Mouse (Mus musculus) gastrocnemius, adult 2 months (tissue): ENCODE results near the gene Rdm1. TPM values are rescaled to one million over a fixed set of nuclear protein-coding genes. Genes with fewer than 3 reads are reported as not detected.
"Not testable (repeated sequence)": the region's sequence is repeated elsewhere in the genome, so short reads cannot be mapped to it uniquely, and the experiment has no call there.

Source experiments
- DNase-seq: peaks from one replicate; pipeline ENCODE4 v3.0.0; 2022
- H3K27ac ChIP-seq: fragments of 200-600 bp; 2 replicates; pipeline ENCODE4 v1.8.1; 2022; ENCODE audit warnings: mild to moderate bottlenecking
- H3K4me3 ChIP-seq: fragments of 200-600 bp; 2 replicates; pipeline ENCODE4 v1.8.1; 2022; ENCODE audit warnings: mild to moderate bottlenecking, moderate library complexity
- CTCF ChIP-seq: fragments of 200-600 bp; IDR thresholded peaks from 2 replicates; pipeline ENCODE4 v1.8.1; 2022; ENCODE audit warnings: antibody characterized with exemption, mild to moderate bottlenecking, moderate library complexity
- intact Hi-C: fragments of 180-260 bp; cut with DNase I; formaldehyde crosslinking; loops from one replicate; pipeline ENCODE4 v1.15.1; 2025
- long read RNA-seq, 2 experiments: library from polyadenylated mRNA; stranded (forward); transcript quantifications; one replicate each; pipeline ENCODE4 v2.0.0; 2021
- total RNA-seq, 2 experiments: library from RNA; stranded (reverse); gene quantifications; 2 replicates each; pipeline ENCODE4 v1.2.3; 2021

Rdm1 gene
- 10 to 100 TPM; 24.2 to 27.4 TPM for total RNA-seq
- long read RNA-seq, experiment 1, transcript Rdm1-201 (7 exons, 1,124 nt), result major isoform, 60 of 63 reads
- long read RNA-seq, experiment 1, partial matches to known transcripts, result 2 of 63 reads
- long read RNA-seq, experiment 1, other reads (novel, unspliced or antisense), result 1 of 63 reads
- long read RNA-seq, experiment 2, transcript Rdm1-201 (7 exons, 1,124 nt), result major isoform, 44 of 47 reads
- long read RNA-seq, experiment 2, partial matches to known transcripts, result 0 of 47 reads
- long read RNA-seq, experiment 2, other reads (novel, unspliced or antisense), result 2 of 47 reads

- peak within 1 kb of the TSS; percentile 94 for H3K4me3 ChIP-seq
- DNase-seq, result peak; percentile 90
- H3K27ac ChIP-seq, result peak within 1 kb of the TSS; percentile 93
- TF ChIP-seq CTCF, result no peak
- intact Hi-C loops, result loop anchor here (2.0 kb wide), 1 partner anchor 18 kb away; no protein-coding TSS in a partner anchor
These were observed at the start of gene Rdm1 for GRCm38 (mm10) chr11:101626995-101627856. TSS of gene Rdm1 (plus strand) at chr11:101627195.

- TF ChIP-seq CTCF, result no peak
- Histone ChIP-seq H3K4me3 (no peak overlapping the region), H3K27ac (no peak overlapping the region)
- intact Hi-C loops, result no loop called here
- no peak for DNase-seq
These were observed 45.8 kb upstream of the Rdm1 start for GRCm38 (mm10) chr11:101581081-101581764.

GRCm38 (mm10) chr11:101582054-101583035, 44.6 kb upstream of the Rdm1 start, which contains the start of gene Tmem106a:
TSS of gene Tmem106a (plus strand) at chr11:101582242.
- intact Hi-C loops, result no loop called here
- TF ChIP-seq CTCF, result no peak

GRCm38 (mm10) chr11:101583205-101583604, 43.8 kb upstream of the Rdm1 start:
- TF ChIP-seq CTCF, result no peak
- peak overlapping the region; percentile 81; the same call in 1 of the 2 replicates for H3K27ac ChIP-seq
- peak overlapping the region; percentile 25 for H3K4me3 ChIP-seq
- intact Hi-C loops, result no loop called here
- no peak for DNase-seq

More at GRCm38 (mm10) chr11:101582054-101583035, 44.6 kb upstream of the Rdm1 start, which contains the start of gene Tmem106a:
- peak; percentile 75 for DNase-seq
- H3K27ac ChIP-seq, result peak within 1 kb of the TSS; percentile 81
- H3K4me3 ChIP-seq, result peak within 1 kb of the TSS; percentile 69

GRCm38 (mm10) chr11:101585031-101585430, 42.0 kb upstream of the Rdm1 start:
- DNase-seq, H3K27ac ChIP-seq, intact Hi-C loops, H3K4me3 ChIP-seq: not testable (repeated sequence)

GRCm38 (mm10) chr11:101585805-101586204, 41.2 kb upstream of the Rdm1 start:
- DNase-seq, result no peak
- no peak for TF ChIP-seq CTCF
- Histone ChIP-seq H3K27ac (no peak overlapping the region), H3K4me3 (no peak overlapping the region)
- intact Hi-C loops, result no loop called here

GRCm38 (mm10) chr11:101587676-101588075, 39.3 kb upstream of the Rdm1 start:
- intact Hi-C loops, result no loop called here
- peak overlapping the region; percentile 6; the same call in 1 of the 2 replicates for H3K27ac ChIP-seq
- no peak for DNase-seq
- no peak for TF ChIP-seq CTCF
- no peak overlapping the region for H3K4me3 ChIP-seq

- intact Hi-C loops, result no loop called here
- TF ChIP-seq CTCF, result no peak
- no peak for DNase-seq
- no peak overlapping the region for H3K4me3 ChIP-seq
- no peak overlapping the region for H3K27ac ChIP-seq
These were observed 38.1 kb upstream of the Rdm1 start for GRCm38 (mm10) chr11:101588868-101589267.

- intact Hi-C loops, result no loop called here
- DNase-seq, result peak; percentile 49
These were observed 37.6 kb upstream of the Rdm1 start for GRCm38 (mm10) chr11:101589444-101589843.

GRCm38 (mm10) chr11:101589989-101590624, 36.9 kb upstream of the Rdm1 start:
- no peak overlapping the region for H3K4me3 ChIP-seq
- DNase-seq, result no peak
- no peak for TF ChIP-seq CTCF
- intact Hi-C loops, result no loop called here
- H3K27ac ChIP-seq, result no peak overlapping the region

More at GRCm38 (mm10) chr11:101589444-101589843, 37.6 kb upstream of the Rdm1 start:
- H3K27ac ChIP-seq, result 0 out of 2 replicates have a peak overlapping the region, but pooled peaks have one; percentile 16
- TF ChIP-seq CTCF, result peak; percentile 96
- no peak overlapping the region for H3K4me3 ChIP-seq

GRCm38 (mm10) chr11:101599156-101599555, 27.8 kb upstream of the Rdm1 start, which contains the start of gene Gm11634:
TSS of gene Gm11634 (minus strand) at chr11:101599256.
- TF ChIP-seq CTCF, result no peak
- H3K27ac ChIP-seq, result no peak within 1 kb of the TSS
- DNase-seq, result no peak
- intact Hi-C loops, result no loop called here
- H3K4me3 ChIP-seq, result no peak within 1 kb of the TSS
